Comparison of ENCODE assay signal across 8 mouse cellular contexts in genomic region chr4:153975768-153976167, GRCm38 (mm10). TPM values are rescaled to one million over a fixed set of nuclear protein-coding genes. Genes with fewer than 3 reads are reported as not detected.
A peak's percentile ranks its signal among the peaks of the same experiment; 100 is the strongest.
DNase-seq lines count a peak whose midpoint lies in the region; ATAC-seq and TF ChIP-seq lines count a peak whose summit lies in the region.

No protein-coding gene starts in this region.

- H3K9ac ChIP-seq in neural tube, embryonic 12.5 days = peak overlapping the region; percentile 84

- peak; percentile 66 for ATAC-seq in common myeloid progenitor, adult 5-6 weeks (replicated peaks; ENCODE audit: low read depth, poor library complexity, severe bottlenecking)
- no peak for ATAC-seq in neural tube, embryonic 12.5 days (ENCODE audit: low FRiP score, low read depth)

- H3K9me3 ChIP-seq in neural tube, embryonic 12.5 days = no peaks in the 10 kb centered on the region

- no peak overlapping the region for H3K27ac ChIP-seq in neural tube, embryonic 12.5 days

- H3K27me3 ChIP-seq in neural tube, embryonic 12.5 days (replicated peaks) = no peaks in the 10 kb centered on the region

- peaks cover 32% of the 10 kb centered on the region for H3K36me3 ChIP-seq in neural tube, embryonic 12.5 days

- H3K4me3 ChIP-seq in lung, adult 2 months (replicated peaks; ENCODE audit: extremely low read depth, low read depth, low read length) = peak overlapping the region; percentile 90
- H3K4me3 ChIP-seq in neural tube, embryonic 12.5 days = peak overlapping the region; percentile 90

- no peak for TF ChIP-seq POLR2A in lung, adult 2 months (IDR thresholded peaks at IDR 0.05; ENCODE audit: borderline replicate concordance, extremely low read depth, low read depth, low read length)

- 37% methylated on average over 6 of the region's 6 CpGs for WGBS in lung, adult 2 months
- 40% methylated on average over 6 of the region's 6 CpGs for WGBS in neural tube, embryonic 12.5 days

- no peak for DNase-seq in lung, adult 2 months
- no peak for DNase-seq in lung, postnatal 36 days
- DNase-seq in induced T-regulatory cell, adult 2 months (ENCODE audit: low read depth) = peak; percentile 40
- DNase-seq in kidney, adult 18-20 months = no peak
- no peak for DNase-seq in layer of hippocampus, postnatal 14 days (ENCODE audit: low spot score in 2 of 2)
- DNase-seq in adrenal gland, postnatal 10 days = no peak

- TF ChIP-seq CTCF in lung, adult 2 months (IDR thresholded peaks at IDR 0.05; ENCODE audit: insufficient read depth, low read length) = no peak

- peak overlapping the region; percentile 71 for H3K4me2 ChIP-seq in neural tube, embryonic 12.5 days (replicated peaks)

- H3K4me1 ChIP-seq in lung, adult 2 months (ENCODE audit: control insufficient read depth, insufficient read depth, low read length) = peaks cover 2% of the 10 kb centered on the region; the same call in 1 of the 2 replicates
- H3K4me1 ChIP-seq in neural tube, embryonic 12.5 days = peaks cover 22% of the 10 kb centered on the region

RNA-seq across cellular contexts. Expression of gene Cep104, which starts 0.8 kb away (rescaled TPM):
- 19.1 and 20.8 TPM in 2 replicates for polyA plus RNA-seq in lung, adult 2 months (2012; rRNA removed)
- 7.4 and 25.7 TPM in 2 replicates for total RNA-seq in common myeloid progenitor, adult 5-6 weeks (2017)
- polyA plus RNA-seq in neural tube, embryonic 12.5 days (2016; fragmentation: Nextera tagmentation; extraction: Ambion mirVana) = 21.3 and 24.2 TPM in 2 replicates
- 10 to 100 TPM; 28.8 to 29.4 TPM for total RNA-seq in layer of hippocampus, postnatal 14 days (2021)
- total RNA-seq in adrenal gland, postnatal 10 days (2021) = 10 to 100 TPM; 18.0 to 19.0 TPM

RNA-seq across cellular contexts. Expression of gene Dffb, which starts 0.8 kb away (rescaled TPM):
- polyA plus RNA-seq in lung, adult 2 months (2012; rRNA removed) = 11.8 and 14.3 TPM in 2 replicates
- 9.7 and 11.6 TPM in 2 replicates for total RNA-seq in common myeloid progenitor, adult 5-6 weeks (2017)
- polyA plus RNA-seq in neural tube, embryonic 12.5 days (2016; fragmentation: Nextera tagmentation; extraction: Ambion mirVana) = 10.1 and 10.8 TPM in 2 replicates
- 10 to 100 TPM; 10.0 to 16.9 TPM for total RNA-seq in layer of hippocampus, postnatal 14 days (2021)
- 1 to 10 TPM; 5.2 to 8.0 TPM for total RNA-seq in adrenal gland, postnatal 10 days (2021)

RNA-seq across cellular contexts. Expression of gene A430005L14Rik, which starts 18.7 kb away (rescaled TPM):
- 25.2 and 29.3 TPM in 2 replicates for polyA plus RNA-seq in lung, adult 2 months (2012; rRNA removed)
- 49.7 and 53.8 TPM in 2 replicates for total RNA-seq in common myeloid progenitor, adult 5-6 weeks (2017)
- polyA plus RNA-seq in neural tube, embryonic 12.5 days (2016; fragmentation: Nextera tagmentation; extraction: Ambion mirVana) = 70.5 and 76.2 TPM in 2 replicates
- 10 to 100 TPM; 17.9 to 20.8 TPM for total RNA-seq in layer of hippocampus, postnatal 14 days (2021)
- 10 to 100 TPM; 20.4 to 22.3 TPM for total RNA-seq in adrenal gland, postnatal 10 days (2021)

RNA-seq across cellular contexts. Expression of gene Lrrc47, which starts 35.8 kb away (rescaled TPM):
- 55.5 and 57.4 TPM in 2 replicates for polyA plus RNA-seq in lung, adult 2 months (2012; rRNA removed)
- 42.6 and 77.8 TPM in 2 replicates for total RNA-seq in common myeloid progenitor, adult 5-6 weeks (2017)
- 36.1 and 38.9 TPM in 2 replicates for polyA plus RNA-seq in neural tube, embryonic 12.5 days (2016; fragmentation: Nextera tagmentation; extraction: Ambion mirVana)
- 10 to 100 TPM; 49.4 to 67.7 TPM for total RNA-seq in layer of hippocampus, postnatal 14 days (2021)
- 10 to 100 TPM; 40.7 to 43.3 TPM for total RNA-seq in adrenal gland, postnatal 10 days (2021)

RNA-seq across cellular contexts. Expression of gene Smim1, which starts 50.3 kb away (rescaled TPM):
- polyA plus RNA-seq in lung, adult 2 months (2012; rRNA removed) = 102 and 121 TPM in 2 replicates
- total RNA-seq in common myeloid progenitor, adult 5-6 weeks (2017) = 7.9 and 14.7 TPM in 2 replicates
- polyA plus RNA-seq in neural tube, embryonic 12.5 days (2016; fragmentation: Nextera tagmentation; extraction: Ambion mirVana) = 6.4 and 7.8 TPM in 2 replicates
- total RNA-seq in layer of hippocampus, postnatal 14 days (2021) = 1 to 10 TPM; 6.8 to 10.0 TPM
- total RNA-seq in adrenal gland, postnatal 10 days (2021) = 10 to 100 TPM; 28.6 to 32.6 TPM
